8 mouse cellular contexts compared by ENCODE assay signal in the genomic region with DNA sequence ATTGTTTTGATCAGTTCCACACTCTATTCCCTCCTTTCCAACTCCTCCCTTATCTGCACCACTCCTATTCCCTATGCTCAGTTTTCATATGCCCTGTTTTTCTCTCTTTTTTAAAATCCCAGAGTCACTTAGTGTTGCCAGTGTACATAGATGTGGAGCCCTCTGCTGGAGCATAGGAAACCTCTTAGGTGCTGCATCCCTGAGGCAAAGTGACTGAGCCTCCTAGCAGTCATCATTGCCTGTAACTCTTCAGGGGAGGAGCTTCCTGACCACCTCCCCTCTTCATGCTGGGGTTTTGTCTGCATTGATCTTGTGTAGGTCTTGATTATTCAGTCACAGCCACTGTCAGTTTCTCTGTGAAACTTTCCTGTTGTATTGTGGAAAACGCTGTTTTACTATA. TPM values are rescaled to one million over a fixed set of nuclear protein-coding genes. Genes with fewer than 3 reads are reported as not detected.
A peak's percentile ranks its signal among the peaks of the same experiment; 100 is the strongest.
DNase-seq lines count a peak whose midpoint lies in the region; ATAC-seq and TF ChIP-seq lines count a peak whose summit lies in the region.

No protein-coding gene starts in this region.

- H3K4me2 ChIP-seq in neural tube, embryonic 11.5 days (ENCODE audit: low read depth) = no peak overlapping the region
- no peak overlapping the region for H3K4me2 ChIP-seq in neural tube, embryonic 15.5 days
- H3K4me2 ChIP-seq in hindbrain, postnatal 0 days (ENCODE audit: low read depth, low read length) = no peak overlapping the region

- DNase-seq in adrenal gland, adult (ENCODE audit: inconsistent age in 2 of 2, low spot score in 1 of 2) = peak; percentile 26 to 66
- no peak for DNase-seq in adrenal gland, adult 8-10 months
- peak; percentile 12 for DNase-seq in neural tube, embryonic 11.5 days (ENCODE audit: low spot score)
- DNase-seq in cerebellum, postnatal 25 days = peak; percentile 35 to 56
- peak; percentile 55 for DNase-seq in hindbrain, postnatal 0 days (ENCODE audit: low spot score)
- no peak for DNase-seq in lung, adult 2 months
- DNase-seq in thymus, postnatal 4 days = peak; percentile 64

- no peaks in the 10 kb centered on the region for H3K9me3 ChIP-seq in neural tube, embryonic 11.5 days (ENCODE audit: control insufficient read depth, low read length)
- no peaks in the 10 kb centered on the region for H3K9me3 ChIP-seq in neural tube, embryonic 15.5 days (replicated peaks)
- H3K9me3 ChIP-seq in hindbrain, postnatal 0 days (ENCODE audit: low read length) = no peaks in the 10 kb centered on the region

- H3K9ac ChIP-seq in neural tube, embryonic 11.5 days (ENCODE audit: low read length) = no peak overlapping the region
- no peak overlapping the region for H3K9ac ChIP-seq in neural tube, embryonic 15.5 days (replicated peaks)
- no peak overlapping the region for H3K9ac ChIP-seq in hindbrain, postnatal 0 days (replicated peaks; ENCODE audit: low read length)

- H3K27ac ChIP-seq in neural tube, embryonic 11.5 days (ENCODE audit: low read depth, low read length) = no peak overlapping the region
- no peak overlapping the region for H3K27ac ChIP-seq in neural tube, embryonic 15.5 days (replicated peaks)
- H3K27ac ChIP-seq in hindbrain, postnatal 0 days = no peak overlapping the region

- no peaks in the 10 kb centered on the region for H3K4me1 ChIP-seq in neural tube, embryonic 11.5 days (ENCODE audit: control insufficient read depth, insufficient read depth, low read length)
- no peaks in the 10 kb centered on the region for H3K4me1 ChIP-seq in neural tube, embryonic 15.5 days
- no peaks in the 10 kb centered on the region for H3K4me1 ChIP-seq in hindbrain, postnatal 0 days (ENCODE audit: insufficient read depth, low read length)
- H3K4me1 ChIP-seq in lung, adult 2 months (ENCODE audit: control insufficient read depth, insufficient read depth, low read length) = 0 out of 2 replicates have a peak, but pooled peaks cover 2% of the 10 kb centered on the region

- 74% methylated on average over 1 of the region's 1 CpGs for WGBS in neural tube, embryonic 11.5 days
- 79% methylated on average over 1 of the region's 1 CpGs for WGBS in neural tube, embryonic 15.5 days
- 71% methylated on average over 1 of the region's 1 CpGs for WGBS in hindbrain, postnatal 0 days
- 92% methylated on average over 1 of the region's 1 CpGs for WGBS in lung, adult 2 months

- TF ChIP-seq CTCF in hindbrain, postnatal 0 days (IDR thresholded peaks at IDR 0.05; ENCODE audit: low read depth) = peak; percentile 66
- peak; percentile 55 for TF ChIP-seq CTCF in lung, adult 2 months (IDR thresholded peaks at IDR 0.05; ENCODE audit: insufficient read depth, low read length)

- ATAC-seq in neural tube, embryonic 11.5 days (ENCODE audit: insufficient read depth, low FRiP score, low TSS enrichment) = no peak
- no peak for ATAC-seq in neural tube, embryonic 15.5 days (ENCODE audit: low FRiP score)
- ATAC-seq in hindbrain, postnatal 0 days = no peak

- no peaks in the 10 kb centered on the region for H3K36me3 ChIP-seq in neural tube, embryonic 11.5 days (ENCODE audit: control insufficient read depth, insufficient read depth, low read length)
- H3K36me3 ChIP-seq in neural tube, embryonic 15.5 days = 0 out of 2 replicates have a peak, but pooled peaks cover 3% of the 10 kb centered on the region
- peaks cover 4% of the 10 kb centered on the region; the same call in 1 of the 2 replicates for H3K36me3 ChIP-seq in hindbrain, postnatal 0 days (ENCODE audit: insufficient read depth, low read length)

- no peak overlapping the region for H3K4me3 ChIP-seq in neural tube, embryonic 11.5 days (ENCODE audit: low read depth, low read length)
- H3K4me3 ChIP-seq in neural tube, embryonic 15.5 days (replicated peaks) = no peak overlapping the region
- H3K4me3 ChIP-seq in hindbrain, postnatal 0 days (ENCODE audit: low read length) = no peak overlapping the region
- no peak overlapping the region for H3K4me3 ChIP-seq in lung, adult 2 months (replicated peaks; ENCODE audit: extremely low read depth, low read depth, low read length)

- H3K27me3 ChIP-seq in neural tube, embryonic 11.5 days (ENCODE audit: control insufficient read depth, insufficient read depth, low read length) = no peaks in the 10 kb centered on the region
- no peaks in the 10 kb centered on the region for H3K27me3 ChIP-seq in neural tube, embryonic 15.5 days (replicated peaks)
- H3K27me3 ChIP-seq in hindbrain, postnatal 0 days (ENCODE audit: insufficient read depth, low read length) = no peaks in the 10 kb centered on the region

- TF ChIP-seq POLR2A in lung, adult 2 months (IDR thresholded peaks at IDR 0.05; ENCODE audit: borderline replicate concordance, extremely low read depth, low read depth, low read length) = no peak

RNA-seq across cellular contexts. Expression of a gene that starts 22.7 kb away (rescaled TPM):
- 10 to 100 TPM; 30.0 to 50.5 (median 40.1) TPM for total RNA-seq in adrenal gland, adult 8-10 months (2022)
- polyA plus RNA-seq in neural tube, embryonic 11.5 days (2014; fragmentation: Nextera tagmentation; extraction: Ambion mirVana) = 2.6 TPM in 2 replicates
- polyA plus RNA-seq in neural tube, embryonic 15.5 days (2015; fragmentation: Nextera tagmentation; extraction: Ambion mirVana) = 4.0 and 4.7 TPM in 2 replicates
- 12.7 and 14.8 TPM in 2 replicates for total RNA-seq in hindbrain, postnatal 0 days (2014; rRNA removed)
- 3.7 and 5.7 TPM in 2 replicates for polyA plus RNA-seq in hindbrain, postnatal 0 days (2015; fragmentation: Nextera tagmentation; extraction: Ambion mirVana)
- polyA plus RNA-seq in lung, adult 2 months (2012; rRNA removed) = 4.7 and 7.2 TPM in 2 replicates

Comparison
In these comparisons a context has a peak if more than half of its experiments do, and no peak if none do; other contexts are left out.
1. DNase-seq: peak in adrenal gland, adult (2 of 2), neural tube, embryonic 11.5 days (single experiment), cerebellum, postnatal 25 days (2 of 2), hindbrain, postnatal 0 days (single experiment) and thymus, postnatal 4 days (single experiment); none in adrenal gland, adult 8-10 months (single experiment) and lung, adult 2 months (single experiment).